Mouse (Mus musculus) ES-E14 (cell line): ENCODE data around the gene Dazl.

Experiments
- CHD2 ChIP-seq: IDR thresholded peaks from 2 replicates; pipeline ENCODE4 v1.6.1; 2014; ENCODE audit warnings: mild to moderate bottlenecking, low read depth, low read length, inconsistent platforms
- HCFC1 ChIP-seq: IDR thresholded peaks from 2 replicates; pipeline ENCODE4 v1.6.1; 2012; ENCODE audit warnings: low read length, inconsistent platforms, borderline replicate concordance; ENCODE audit not compliant: insufficient read depth
- MAFK ChIP-seq: IDR thresholded peaks from 2 replicates; pipeline ENCODE4 v1.6.1; 2014; ENCODE audit warnings: mild to moderate bottlenecking, low read depth, low read length, inconsistent platforms; ENCODE audit not compliant: insufficient read depth
- ZC3H11A ChIP-seq: IDR thresholded peaks from 2 replicates; pipeline ENCODE4 v1.6.1; 2012; ENCODE audit warnings: low read depth, mild to moderate bottlenecking, inconsistent platforms, low read length, borderline replicate concordance
- ZNF384 ChIP-seq: IDR thresholded peaks from 2 replicates; pipeline ENCODE4 v1.6.1; 2012; ENCODE audit warnings: low read depth, low read length, inconsistent platforms

- TF ChIP-seq ZNF384 = no peak
- TF ChIP-seq CHD2 = no peak
- TF ChIP-seq ZC3H11A = no peak
- no peak for TF ChIP-seq MAFK
- no peak for TF ChIP-seq HCFC1
These were observed 41.3 kb upstream of the Dazl start for GRCm38 (mm10) chr17:50334694-50335093.
